Mouse (Mus musculus) testis, postnatal 14 days (tissue): ENCODE measurements at regions not wholly inside any gene's neighbourhood (a gene's known extent, or its start where the extent isn't known, plus 50 kb on each side); places are given as distances from the start of the nearest gene placed in this dataset.
A peak's percentile ranks its signal among the peaks of the same experiment; 100 is the strongest.

Experiments used
- DNase-seq: peaks from one replicate; pipeline ENCODE4 v3.0.0; 2021; ENCODE audit warnings: low spot score

DNA sequence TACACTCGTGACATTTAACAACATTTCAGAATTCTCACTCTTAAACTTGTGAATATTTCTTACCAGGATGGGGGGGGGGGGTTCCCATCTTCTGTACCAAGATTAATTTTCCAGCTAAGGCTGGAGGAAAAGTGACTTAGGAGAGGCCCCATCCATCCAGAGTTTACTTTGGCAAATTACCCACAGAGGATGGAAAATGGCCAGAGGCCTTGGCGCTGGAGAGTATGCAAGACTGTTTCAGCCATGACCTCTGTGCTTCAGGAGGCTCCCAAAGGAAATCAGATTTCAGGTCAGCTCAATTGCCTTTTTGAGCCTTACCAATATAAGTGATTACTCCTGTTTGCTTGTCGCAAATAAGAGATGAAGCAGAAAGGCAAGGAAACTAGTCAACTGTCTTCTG lies 143.4 kb upstream of the F930015N05Rik start:
- DNase-seq: peak; percentile 16

DNA sequence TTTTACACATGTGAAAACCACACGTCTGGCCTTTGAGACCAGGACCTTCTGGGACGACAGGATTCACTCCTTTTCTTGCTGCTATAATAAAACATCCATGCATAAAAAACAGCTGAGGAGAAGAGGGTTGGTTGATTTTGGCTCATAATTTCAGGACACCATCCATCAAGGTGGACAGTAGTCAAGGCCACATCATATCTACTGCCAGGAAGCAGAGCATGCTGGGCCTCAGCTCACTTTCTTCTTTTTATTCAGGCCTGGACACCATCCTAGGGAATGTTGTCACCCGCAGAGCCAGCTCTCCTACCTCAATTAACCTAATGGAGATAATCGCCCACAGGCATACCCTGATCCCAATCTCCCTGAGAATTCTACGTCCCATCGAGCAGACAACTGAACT lies 149.6 kb upstream of the F930015N05Rik start:
- no peak for DNase-seq

DNA sequence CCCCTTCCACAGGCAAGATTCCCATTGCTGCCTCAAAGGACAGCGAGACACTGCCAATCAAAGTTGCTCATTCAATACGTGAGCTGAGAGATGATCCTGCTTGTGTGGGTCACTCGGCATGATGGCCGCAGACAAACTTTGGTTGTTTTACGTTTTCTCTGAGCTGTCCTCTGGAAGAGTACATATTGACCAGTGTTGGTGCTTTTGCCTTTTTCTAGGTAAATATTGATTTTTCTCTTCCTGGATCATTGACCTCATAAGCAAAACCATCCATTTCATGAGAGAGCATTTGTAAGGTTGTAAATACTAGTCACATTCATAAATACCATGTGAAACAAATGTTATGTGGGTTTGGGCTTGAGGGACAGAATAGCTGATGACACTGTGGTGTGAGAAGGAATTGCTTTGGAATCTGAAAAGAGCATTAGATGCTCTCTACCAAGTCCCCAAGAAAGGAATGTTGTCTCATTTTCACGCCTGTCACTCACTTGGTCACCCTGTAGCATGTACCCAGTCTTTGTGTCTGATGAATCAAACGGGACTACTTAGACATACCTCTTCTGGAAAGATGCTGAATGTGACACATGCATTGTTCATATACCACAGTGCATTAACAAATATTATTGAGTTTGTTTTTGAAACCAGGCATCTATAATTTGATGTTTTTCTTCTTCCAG lies 150.7 kb upstream of the F930015N05Rik start:
- DNase-seq: no peak

DNA sequence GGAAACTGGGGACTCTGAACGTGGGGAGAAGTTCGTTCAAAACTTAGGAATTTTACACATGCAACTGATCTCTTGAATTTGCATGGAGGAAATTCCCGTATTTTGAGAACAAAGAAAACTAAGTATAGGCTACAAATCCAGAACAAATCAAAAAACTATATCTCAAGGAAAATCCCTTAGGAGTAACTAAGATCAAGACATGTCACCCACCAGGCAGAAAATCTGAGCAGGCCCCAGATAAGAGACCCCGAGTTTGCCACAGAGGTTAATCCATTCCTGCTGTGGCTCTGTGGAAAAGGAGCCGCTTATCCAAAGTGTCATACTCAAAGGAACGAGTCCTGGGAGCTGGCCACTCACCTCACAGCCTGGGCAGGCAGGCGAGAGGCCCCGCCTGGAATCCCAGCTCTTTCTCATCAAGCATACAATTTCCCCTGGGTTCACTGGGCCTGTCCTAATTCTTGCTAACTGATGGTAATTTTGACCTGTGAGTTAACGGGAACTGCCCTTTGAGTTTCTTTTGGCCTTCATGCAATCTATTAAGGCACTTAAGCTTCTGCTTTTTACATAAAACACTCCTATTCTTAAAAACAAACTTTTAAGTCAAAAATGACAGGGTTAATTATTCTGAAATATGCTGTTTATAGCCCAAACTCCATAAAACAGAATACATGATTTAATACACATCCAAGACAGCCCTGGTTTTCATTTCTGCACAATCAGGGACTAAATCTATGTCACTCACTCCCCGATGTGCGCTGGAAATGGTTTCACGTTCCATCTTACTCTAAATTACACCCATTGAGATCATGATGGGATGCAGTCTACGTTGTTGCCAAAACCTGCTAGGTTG lies 151.5 kb upstream of the F930015N05Rik start:
- DNase-seq: no peak

DNA sequence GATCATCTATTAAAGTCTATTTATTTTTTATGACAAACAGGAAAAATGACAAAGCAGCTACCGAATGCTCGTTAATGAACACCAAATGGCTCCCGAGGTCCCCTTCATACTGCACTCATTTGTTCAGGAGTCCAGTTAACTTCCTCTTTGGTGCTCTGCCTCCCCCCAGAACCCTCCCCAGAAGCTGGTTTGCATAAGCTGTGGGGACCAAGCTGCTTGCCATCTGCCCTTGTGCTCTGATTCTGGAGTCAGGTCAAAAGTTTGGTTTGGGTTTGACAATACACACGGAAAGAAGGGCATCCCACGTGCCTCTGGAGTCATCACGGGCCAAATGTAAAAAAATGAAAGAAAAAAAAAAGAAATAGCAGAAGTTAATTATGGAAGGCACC lies 152.1 kb upstream of the F930015N05Rik start:
- no peak for DNase-seq

DNA sequence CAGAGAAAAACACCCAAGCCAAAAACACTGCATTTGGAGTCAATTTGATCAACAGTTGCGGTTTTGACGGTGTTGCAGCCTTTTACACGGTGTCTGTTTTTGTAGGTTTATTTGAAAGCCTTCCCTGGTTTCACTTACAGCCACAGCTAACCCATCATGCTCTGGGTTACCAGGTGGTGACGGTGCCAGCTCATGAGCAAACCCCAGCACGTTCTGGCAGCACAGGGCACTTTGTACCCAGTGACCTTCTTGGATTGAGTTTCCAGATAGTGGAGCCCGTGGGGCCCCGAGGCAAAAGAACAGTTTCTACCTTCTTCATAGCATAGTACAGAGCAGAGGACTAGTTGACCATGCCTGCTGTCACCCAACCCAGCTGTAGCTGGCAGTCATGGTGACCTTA lies 152.6 kb upstream of the F930015N05Rik start:
- no peak for DNase-seq

DNA sequence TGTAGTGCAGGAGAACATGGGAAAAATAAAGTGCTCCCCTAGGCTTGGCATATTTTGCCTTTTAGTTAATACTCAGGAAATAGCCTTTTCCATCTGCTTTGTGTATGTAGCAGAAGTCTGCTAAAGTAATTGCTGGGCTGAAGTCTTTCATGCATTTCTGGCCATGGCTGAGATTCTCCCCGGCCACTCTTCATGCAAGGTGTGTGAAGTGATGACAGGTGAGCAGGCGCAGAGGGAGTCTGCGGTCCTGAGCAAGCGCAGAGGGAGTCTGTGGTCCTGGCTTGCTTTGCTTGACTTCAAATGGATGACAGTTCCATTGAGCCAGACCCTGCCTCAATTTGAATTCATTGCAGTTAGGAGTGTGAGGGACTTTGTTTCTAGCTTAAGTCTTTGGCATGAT lies 153.6 kb upstream of the F930015N05Rik start:
- DNase-seq: no peak

DNA sequence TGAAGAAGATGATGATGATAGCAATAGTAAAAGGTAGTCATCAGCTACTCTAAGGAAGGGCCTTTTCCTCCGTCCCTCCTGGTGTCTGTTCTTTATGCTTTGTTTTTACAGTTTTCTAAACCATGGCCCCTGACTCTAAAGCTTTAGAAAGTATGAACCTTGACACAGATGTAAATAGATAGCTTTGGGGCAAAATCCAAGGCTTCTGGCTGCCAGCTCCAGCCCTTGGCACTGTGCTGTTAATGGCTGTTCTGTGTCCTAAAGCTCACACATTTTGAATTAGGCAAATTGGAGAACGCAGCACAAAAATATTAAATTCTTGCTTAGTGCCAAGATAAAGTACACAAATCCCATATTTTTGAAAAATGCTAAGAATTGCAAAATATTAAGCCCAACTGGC lies 155.8 kb upstream of the F930015N05Rik start:
- DNase-seq: no peak

DNA sequence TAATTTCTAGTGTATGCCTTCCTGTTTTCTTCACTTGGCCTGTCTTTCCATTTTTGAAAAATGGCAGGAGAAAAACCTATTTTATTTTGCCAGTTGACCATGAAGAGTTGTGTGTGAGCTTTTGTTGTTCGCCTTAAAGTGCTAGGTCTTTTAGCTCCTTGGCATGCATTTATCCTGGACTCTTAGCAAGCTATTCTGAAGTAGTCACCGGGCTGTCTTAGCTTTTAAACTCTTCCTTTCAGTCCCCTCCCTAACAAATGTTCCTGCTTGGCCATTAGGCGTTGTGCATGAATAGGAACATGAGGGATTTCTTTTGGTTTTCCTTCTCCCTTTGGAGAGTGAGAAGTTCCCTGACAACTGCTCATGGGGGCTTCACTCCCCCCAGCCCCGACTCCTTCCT lies 160.9 kb upstream of the F930015N05Rik start:
- no peak for DNase-seq

DNA sequence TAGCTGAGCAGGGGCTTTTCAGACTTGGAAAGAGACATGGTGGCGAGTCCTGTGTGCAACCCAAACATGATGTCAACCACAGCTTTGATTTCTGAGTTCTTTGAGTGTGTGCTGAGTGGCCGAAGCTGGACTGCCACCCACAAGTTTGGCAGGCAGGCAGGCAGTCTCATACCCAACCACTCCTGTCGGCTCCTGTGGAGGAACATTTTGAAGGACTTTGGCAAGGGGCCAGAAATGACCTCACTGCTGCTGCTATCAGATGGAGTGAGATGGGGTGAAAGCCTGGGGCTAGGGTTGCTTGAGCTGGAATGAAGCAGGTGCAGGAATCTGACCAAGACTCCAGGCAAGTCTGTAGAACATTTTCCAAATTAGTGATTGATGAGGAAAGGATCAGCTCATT lies 162.7 kb upstream of the F930015N05Rik start:
- peak; percentile 46 for DNase-seq

DNA sequence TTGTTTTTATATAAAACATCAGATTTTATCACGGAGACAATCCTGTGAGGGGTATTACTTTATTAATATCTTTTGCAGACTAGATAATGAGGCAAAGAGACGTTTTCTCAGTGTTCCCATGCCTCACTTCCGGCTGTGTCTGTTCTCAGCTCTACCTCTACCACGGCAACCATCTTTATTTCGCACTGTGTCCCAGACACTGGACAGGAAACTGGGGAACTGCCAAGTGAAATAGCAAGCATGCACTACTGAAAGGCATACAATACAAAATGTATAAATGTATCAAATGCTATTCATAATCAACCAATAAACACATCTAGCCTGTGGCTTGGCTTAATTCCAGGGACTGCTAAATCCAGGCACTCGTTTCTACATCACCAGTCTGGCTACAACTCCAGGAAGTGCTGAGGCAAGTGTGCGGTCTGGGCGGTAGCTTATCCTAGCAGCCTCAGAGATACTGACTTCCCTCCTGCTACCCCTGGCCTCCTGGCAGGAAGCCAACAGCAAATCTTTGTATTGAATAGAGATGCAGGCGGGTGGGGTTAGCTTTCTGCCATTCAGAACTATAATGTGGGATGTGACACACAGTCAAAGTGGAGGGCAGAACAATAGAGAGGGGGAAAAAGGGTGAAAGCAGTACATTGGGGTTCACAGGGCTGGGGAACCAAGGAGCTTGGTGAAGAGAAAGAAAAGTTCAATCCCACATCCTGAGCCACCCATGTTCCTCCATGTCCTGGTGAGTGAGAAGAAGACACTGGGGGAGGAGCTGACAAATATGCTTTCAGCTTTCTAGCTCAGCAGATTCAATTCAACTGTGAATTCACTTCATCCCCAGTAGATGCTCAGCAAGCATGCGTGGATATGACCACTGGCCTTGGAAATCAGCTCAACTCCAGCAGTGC lies 164.0 kb upstream of the F930015N05Rik start:
- peak; percentile 10 for DNase-seq

DNA sequence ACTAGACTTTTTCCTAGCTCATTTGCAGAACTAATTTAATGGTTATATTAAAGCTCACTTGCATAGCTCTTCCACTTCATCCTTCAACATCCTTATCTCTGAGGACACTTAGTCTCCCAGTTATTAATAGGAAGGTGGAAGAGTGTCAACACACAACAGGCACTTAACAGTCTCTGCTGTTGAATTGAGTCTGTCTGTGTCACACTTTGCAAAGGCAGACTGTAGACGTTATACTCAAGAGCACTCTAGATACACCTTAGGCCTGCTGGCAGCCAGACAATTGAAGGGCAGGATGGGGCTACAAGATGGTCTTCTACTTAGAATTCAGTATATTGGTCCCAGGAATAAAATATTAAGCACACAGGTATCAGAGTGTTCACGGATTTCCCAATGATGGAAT lies 172.6 kb upstream of the F930015N05Rik start:
- no peak for DNase-seq

DNA sequence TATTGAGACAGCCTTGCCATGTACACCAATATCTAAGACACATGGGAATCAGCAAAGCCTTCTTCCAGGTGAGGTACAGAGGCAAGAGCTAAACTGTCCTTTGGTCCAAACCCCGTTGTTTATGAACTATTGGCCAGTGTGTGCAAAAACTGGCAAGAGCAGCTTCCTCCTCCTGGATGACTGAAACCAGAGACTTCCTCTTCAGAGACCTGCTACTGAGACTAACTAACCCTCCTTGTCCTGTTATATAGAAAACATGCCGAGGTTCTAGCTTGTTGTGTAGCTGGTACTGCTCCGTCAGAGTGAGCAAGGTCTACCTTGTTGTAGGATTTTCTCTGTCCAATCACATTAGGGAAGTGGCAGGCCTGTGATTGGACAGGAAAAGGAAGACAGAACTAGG lies 174.3 kb upstream of the F930015N05Rik start:
- no peak for DNase-seq

DNA sequence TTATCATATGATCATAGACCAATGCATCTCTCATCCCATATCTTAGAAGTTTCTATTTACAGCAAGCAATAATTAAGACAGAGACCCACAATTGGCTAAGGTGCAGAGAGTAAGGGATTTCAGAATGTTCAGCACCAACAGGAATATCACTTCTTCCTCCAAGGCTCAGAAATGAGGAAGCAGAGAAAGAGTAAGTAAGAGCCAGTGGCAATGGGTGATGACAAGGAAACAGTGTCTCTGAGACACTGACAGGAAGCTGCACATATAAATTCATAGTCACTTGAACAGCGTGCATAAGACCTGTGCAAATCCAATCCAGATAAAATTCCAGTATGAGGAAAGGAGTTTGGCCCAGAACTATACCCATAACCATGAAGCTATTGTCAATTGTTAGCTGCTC lies 178.7 kb upstream of the F930015N05Rik start:
- no peak for DNase-seq

DNA sequence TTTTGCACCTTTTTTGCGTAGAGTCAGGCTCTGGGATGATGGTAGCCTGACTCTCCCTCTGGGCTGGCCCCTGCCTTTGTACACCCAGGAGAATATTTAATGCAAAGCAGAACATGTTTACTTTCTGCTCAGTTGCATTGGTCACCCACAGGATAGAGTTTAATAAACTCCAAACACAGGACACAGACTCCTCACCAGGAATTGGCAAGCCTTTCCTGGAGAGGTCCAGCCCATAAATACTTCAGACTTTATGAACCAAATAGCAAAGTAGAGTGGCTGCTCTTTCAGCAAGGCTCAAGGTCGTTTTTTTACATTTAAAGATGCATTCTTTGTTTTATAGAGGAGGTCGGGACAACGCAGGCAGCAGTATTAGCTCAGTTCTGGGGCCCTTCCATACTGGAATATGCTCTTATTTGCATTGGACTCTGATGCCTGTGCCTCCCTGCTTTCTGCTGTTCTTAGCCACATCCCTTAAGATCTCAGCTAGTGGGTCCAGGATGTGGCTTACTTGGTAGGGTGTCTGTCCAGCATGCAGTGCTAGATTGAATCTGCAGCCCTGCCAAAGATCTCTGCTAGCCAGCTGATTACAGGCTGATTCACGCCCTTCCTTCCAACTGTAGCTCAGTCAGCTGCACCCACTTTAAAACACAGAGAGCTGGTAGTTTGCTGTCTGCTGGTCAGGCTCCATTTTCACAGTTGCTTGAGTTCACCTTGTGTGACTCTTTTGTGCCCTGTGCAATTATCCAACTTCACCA lies 182.4 kb upstream of the F930015N05Rik start:
- DNase-seq: no peak

DNA sequence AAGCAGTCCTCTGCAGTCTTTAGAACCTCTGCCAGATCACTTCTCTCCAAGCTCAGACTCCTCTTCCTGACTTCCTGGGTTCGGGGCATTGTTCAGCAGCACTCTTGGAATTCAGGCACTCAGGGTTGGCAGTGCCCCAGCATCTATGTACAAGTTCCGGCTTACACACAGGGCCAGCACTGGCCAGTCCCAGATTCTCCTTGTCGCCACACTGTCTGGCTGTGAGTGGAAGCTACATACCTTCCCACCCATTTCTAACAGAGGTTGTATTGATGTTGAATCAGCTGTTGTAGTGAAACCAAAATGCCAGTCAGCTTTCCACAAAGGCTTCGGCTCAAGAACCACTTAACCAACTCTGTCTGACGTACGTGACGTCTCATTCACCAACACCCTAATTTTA lies 190.7 kb upstream of the F930015N05Rik start:
- DNase-seq: no peak

DNA sequence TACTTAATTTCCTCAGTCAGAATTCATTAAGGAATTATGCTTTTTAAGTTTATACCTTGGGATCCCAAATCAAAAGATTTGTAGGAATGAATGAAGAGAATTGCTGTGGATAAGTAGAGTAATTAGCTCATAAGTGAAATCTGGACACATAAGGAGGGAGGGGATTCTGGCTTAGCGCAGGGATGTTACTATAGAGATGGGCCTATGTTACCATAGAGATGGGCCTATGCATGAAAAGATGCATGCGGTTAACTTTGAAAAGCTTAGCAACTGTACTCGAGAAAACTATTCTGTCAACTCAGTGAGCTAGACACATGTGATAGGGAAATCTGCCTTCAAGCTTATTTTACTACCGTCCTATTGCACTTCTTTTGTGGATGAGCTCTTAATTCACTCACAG lies 204.5 kb upstream of the F930015N05Rik start:
- DNase-seq: no peak

DNA sequence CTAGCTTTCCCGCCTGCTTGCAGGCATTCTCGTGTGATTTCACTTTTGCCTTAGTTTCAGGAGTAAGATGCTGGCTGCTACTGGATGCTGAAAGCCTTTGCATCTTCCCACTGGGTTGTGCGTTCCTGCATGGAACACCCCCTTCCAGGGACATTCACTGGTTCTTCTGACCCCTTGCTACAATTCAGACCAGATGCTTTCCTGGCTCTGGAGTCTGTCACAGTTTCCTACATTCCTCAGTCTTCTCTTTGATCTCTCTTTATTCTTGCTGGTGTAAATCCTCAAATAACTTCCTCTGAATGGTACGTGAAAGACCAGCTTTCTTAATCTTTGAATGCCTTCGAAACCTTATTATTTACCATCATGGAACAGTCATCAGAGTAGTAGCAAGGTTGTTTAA lies 206.7 kb upstream of the F930015N05Rik start:
- DNase-seq: no peak

DNA sequence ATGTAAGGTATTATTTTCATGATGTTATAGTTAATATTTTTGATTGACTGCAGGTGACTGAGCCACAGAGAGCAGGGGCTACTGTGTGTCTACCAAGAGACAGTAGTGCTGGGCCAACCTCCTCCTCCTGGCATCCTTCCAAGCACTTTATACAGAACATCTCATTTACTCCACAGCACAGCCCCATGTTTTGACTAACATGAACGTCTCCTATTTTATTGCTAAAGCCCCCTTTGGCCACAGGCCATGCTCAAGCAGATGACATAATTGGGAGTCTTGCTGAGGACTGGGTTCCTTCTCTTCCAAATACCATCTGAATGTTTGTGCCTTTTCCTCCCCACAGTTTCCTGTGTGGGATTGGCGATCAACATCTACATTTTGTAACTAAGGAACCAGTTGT lies 211.5 kb upstream of the F930015N05Rik start:
- DNase-seq: no peak

DNA sequence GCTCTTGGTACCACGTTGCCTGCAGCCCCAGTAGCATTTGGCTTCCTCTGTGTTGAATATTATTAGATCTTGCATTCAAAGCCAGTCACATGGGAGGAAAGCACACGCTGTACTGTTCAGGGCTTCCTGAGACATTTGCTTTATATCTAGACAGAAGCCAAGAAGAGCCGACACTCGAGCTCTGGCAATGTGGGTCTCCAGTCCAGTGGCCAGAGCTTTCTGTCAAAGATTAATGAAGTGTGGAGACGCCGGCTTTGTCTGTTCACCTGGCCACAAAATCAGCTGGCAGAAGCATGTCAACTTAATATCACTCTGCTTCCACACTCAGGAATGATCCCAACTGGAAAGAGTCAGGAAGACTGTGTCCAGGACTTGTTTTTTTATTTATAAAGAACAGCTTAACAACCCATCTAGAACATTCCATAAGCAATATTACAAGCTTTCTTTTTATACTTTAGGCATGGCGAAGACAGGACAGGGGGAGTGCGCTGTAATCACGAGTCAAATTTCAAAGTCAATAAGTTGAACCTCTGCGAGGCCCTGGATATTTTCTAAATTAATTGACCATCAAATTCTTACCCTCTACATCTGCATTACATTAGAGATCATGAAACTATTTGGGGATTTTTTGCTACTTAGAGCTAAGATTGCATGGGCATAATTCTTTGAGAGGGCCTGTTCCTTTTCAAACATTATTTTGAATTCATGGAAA lies 214.3 kb upstream of the F930015N05Rik start:
- no peak for DNase-seq

DNA sequence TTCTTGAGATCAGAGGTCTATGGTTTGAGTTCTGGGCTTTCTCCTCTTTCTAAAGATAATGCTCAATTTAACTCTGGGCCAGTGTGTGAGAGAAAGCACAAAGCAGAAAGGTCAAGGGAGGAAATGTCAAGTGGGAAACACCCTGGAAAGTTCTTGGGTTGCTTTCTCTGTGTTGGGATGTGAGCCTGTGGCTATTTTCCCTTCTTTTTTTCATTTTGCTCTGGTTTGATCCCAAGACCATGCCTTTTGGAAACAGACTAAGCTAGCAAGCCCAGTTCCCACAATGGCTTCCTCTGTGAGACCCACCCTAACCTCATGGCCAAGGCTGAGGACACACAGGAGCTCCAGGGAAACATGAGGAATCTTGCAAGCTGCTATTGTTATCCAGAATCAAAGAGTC lies 216.4 kb upstream of the F930015N05Rik start:
- peak; percentile 5 for DNase-seq
